Mouse (Mus musculus): ENCODE results near the gene Aqp6. TPM values are rescaled to one million over a fixed set of nuclear protein-coding genes. Genes with fewer than 3 reads are reported as not detected.

Gene Aqp6
- not detected in 2 replicates for polyA plus RNA-seq (2014; fragmentation: Nextera tagmentation; extraction: Ambion mirVana)

DNA sequence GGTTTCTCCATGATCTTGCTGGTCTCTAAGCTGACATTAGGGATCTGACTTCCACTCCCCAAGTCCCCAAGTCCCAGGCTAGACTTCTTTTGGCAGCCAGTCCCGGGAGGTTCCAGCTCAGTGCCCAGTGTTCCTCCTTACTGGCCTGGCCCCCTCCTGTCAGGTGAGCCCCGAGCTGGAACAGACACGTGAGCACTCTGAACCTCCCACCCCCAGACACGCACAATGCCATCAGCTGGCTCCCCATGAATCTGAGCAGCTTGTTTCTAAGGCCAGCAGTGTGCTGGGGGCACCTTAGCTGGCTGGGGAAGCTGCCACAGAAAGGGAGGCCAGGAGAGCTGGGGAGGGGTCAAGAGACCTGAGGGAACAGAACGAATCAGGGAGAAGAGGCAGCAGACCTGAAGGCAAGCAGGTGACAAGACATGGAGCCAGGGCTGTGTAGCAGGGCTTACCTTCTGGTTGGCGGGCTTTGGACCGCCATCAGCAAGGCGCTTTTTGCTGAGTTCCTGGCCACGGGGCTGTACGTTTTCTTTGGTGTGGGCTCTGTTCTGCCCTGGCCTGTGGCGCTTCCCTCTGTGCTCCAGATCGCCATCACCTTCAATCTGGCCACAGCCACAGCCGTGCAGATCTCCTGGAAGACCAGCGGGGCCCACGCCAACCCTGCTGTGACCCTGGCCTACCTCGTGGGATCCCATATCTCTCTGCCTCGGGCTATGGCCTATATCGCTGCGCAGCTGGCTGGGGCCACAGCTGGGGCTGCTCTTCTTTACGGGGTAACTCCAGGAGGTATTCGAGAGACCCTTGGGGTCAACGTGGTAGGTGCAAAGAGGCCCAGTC lies at the start of gene Aqp6:
Gene Aqp6 (plus strand): TSS at position 415 of the 837 bp plus-strand sequence.
- no peak within 1 kb of the TSS for H3K4me2 ChIP-seq
- H3K4me1 ChIP-seq (ENCODE audit: insufficient read depth), result no peaks in the 10 kb centered on the region
- TF ChIP-seq CTCF (IDR thresholded peaks at IDR 0.05; ENCODE audit: low read depth), result no peak
- H3K27ac ChIP-seq (ENCODE audit: low read depth), result no peak within 1 kb of the TSS
- H3K36me3 ChIP-seq (ENCODE audit: insufficient read depth), result no peaks in the 10 kb centered on the region
- no peak within 1 kb of the TSS; the same call in 1 of the 2 replicates for H3K9ac ChIP-seq
- no peak for ATAC-seq (ENCODE audit: insufficient read depth)
- DNase-seq, result no peak
- H3K9me3 ChIP-seq (ENCODE audit: low read depth, low read length), result no peaks in the 10 kb centered on the region
- WGBS, result 55% methylated on average over 22 of the region's 22 CpGs
- no peak within 1 kb of the TSS for H3K4me3 ChIP-seq (ENCODE audit: low read depth, low read length)
- H3K27me3 ChIP-seq (ENCODE audit: insufficient read depth, low read length), result peaks cover 11% of the 10 kb centered on the region

GRCm38 (mm10) chr15:99553767-99554166 lies 47.4 kb upstream of the Aqp6 start:
- ATAC-seq (ENCODE audit: insufficient read depth), result no peak
- Histone ChIP-seq H3K9me3 (ENCODE audit: low read depth, low read length) (no peaks in the 10 kb centered on the region), H3K4me2 (no peak overlapping the region), H3K4me3 (ENCODE audit: low read depth, low read length) (no peak overlapping the region), H3K4me1 (ENCODE audit: insufficient read depth) (no peaks in the 10 kb centered on the region), H3K36me3 (ENCODE audit: insufficient read depth) (no peaks in the 10 kb centered on the region), H3K27me3 (ENCODE audit: insufficient read depth, low read length) (no peaks in the 10 kb centered on the region), H3K9ac (no peak overlapping the region), H3K27ac (ENCODE audit: low read depth) (no peak overlapping the region)
- WGBS, result 35% methylated on average over 6 of the region's 6 CpGs
- no peak for TF ChIP-seq CTCF (IDR thresholded peaks at IDR 0.05; ENCODE audit: low read depth)
- peak; percentile 27 for DNase-seq

DNA sequence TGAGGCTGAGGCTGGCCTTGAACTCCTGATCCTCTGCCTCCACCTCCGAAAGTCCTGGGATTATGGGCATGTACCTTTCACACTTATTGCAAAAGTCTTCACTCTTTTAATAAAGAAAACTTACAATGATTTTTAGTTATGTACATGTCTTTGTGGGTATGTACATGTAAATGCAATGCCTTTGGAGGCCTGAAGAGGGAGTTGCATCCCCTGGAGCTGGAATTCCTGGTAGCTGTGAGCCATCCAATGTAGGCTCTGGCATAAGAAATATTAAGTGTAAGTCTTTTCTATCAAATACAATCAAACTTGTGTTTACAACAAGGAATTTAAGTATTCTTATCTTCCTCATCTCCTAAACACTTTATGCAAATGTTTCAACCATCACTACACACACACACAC lies 42.3 kb upstream of the Aqp6 start:
- ATAC-seq (ENCODE audit: insufficient read depth) (no peak), DNase-seq (no peak)
- Histone ChIP-seq H3K36me3 (ENCODE audit: insufficient read depth) (no peaks in the 10 kb centered on the region), H3K4me3 (ENCODE audit: low read depth, low read length) (no peak overlapping the region), H3K9ac (no peak overlapping the region), H3K27ac (ENCODE audit: low read depth) (no peak overlapping the region), H3K4me1 (ENCODE audit: insufficient read depth) (no peaks in the 10 kb centered on the region), H3K4me2 (no peak overlapping the region), H3K9me3 (ENCODE audit: low read depth, low read length) (no peaks in the 10 kb centered on the region), H3K27me3 (ENCODE audit: insufficient read depth, low read length) (no peaks in the 10 kb centered on the region)
- peak; percentile 17; the same call in 1 of the 2 replicates for TF ChIP-seq CTCF (IDR thresholded peaks at IDR 0.05; ENCODE audit: low read depth)
- WGBS, result 84% methylated on average over 1 of the region's 1 CpGs

GRCm38 (mm10) chr15:99560246-99560645 lies 41.0 kb upstream of the Aqp6 start:
- no peak for TF ChIP-seq CTCF (IDR thresholded peaks at IDR 0.05; ENCODE audit: low read depth)

DNA sequence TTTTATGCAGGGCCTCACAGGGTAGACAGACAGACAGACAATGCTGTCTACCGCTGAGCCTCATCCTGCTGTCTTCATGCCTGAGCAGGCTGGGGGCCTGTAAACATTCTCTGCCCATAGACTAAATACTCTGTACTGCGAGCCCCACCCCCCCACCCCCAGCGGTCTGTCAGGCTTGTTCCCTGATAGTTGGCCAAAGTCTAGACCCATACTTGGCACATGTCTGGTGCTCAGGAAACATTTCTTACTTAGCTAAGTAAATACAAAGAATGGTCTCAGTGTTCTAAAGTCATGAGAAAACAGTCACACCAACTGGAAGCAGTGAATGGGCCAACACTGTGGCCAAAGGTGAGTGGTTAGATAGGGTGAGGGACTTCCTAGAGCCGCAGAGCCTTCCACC lies 33.8 kb upstream of the Aqp6 start:
- Histone ChIP-seq H3K4me1 (ENCODE audit: insufficient read depth) (no peaks in the 10 kb centered on the region), H3K4me3 (ENCODE audit: low read depth, low read length) (no peak overlapping the region), H3K27me3 (ENCODE audit: insufficient read depth, low read length) (no peaks in the 10 kb centered on the region), H3K9ac (no peak overlapping the region), H3K9me3 (ENCODE audit: low read depth, low read length) (no peaks in the 10 kb centered on the region), H3K36me3 (ENCODE audit: insufficient read depth) (no peaks in the 10 kb centered on the region), H3K27ac (ENCODE audit: low read depth) (no peak overlapping the region), H3K4me2 (no peak overlapping the region)
- no peak for TF ChIP-seq CTCF (IDR thresholded peaks at IDR 0.05; ENCODE audit: low read depth)
- WGBS, result 52% methylated on average over 4 of the region's 4 CpGs
- DNase-seq, result peak; percentile 35
- ATAC-seq (ENCODE audit: insufficient read depth), result no peak; the same call in 1 of the 2 replicates

More at GRCm38 (mm10) chr15:99560246-99560645, 41.0 kb upstream of the Aqp6 start:
- DNase-seq (no peak), ATAC-seq (ENCODE audit: insufficient read depth) (no peak)
- Histone ChIP-seq H3K27me3 (ENCODE audit: insufficient read depth, low read length) (no peaks in the 10 kb centered on the region), H3K4me2 (no peak overlapping the region), H3K9me3 (ENCODE audit: low read depth, low read length) (no peaks in the 10 kb centered on the region), H3K27ac (ENCODE audit: low read depth) (no peak overlapping the region), H3K36me3 (ENCODE audit: insufficient read depth) (no peaks in the 10 kb centered on the region), H3K4me1 (ENCODE audit: insufficient read depth) (no peaks in the 10 kb centered on the region), H3K4me3 (ENCODE audit: low read depth, low read length) (no peak overlapping the region), H3K9ac (no peak overlapping the region)
- 63% methylated on average over 10 of the region's 10 CpGs for WGBS

- Histone ChIP-seq H3K4me2 (no peak overlapping the region), H3K9ac (no peak overlapping the region), H3K4me3 (ENCODE audit: low read depth, low read length) (no peak overlapping the region), H3K27ac (ENCODE audit: low read depth) (no peak overlapping the region), H3K27me3 (ENCODE audit: insufficient read depth, low read length) (no peaks in the 10 kb centered on the region), H3K36me3 (ENCODE audit: insufficient read depth) (no peaks in the 10 kb centered on the region), H3K4me1 (ENCODE audit: insufficient read depth) (no peaks in the 10 kb centered on the region), H3K9me3 (ENCODE audit: low read depth, low read length) (no peaks in the 10 kb centered on the region)
- ATAC-seq (ENCODE audit: insufficient read depth), result no peak
- 65% methylated on average over 6 of the region's 6 CpGs for WGBS
- no peak for DNase-seq
- no peak for TF ChIP-seq CTCF (IDR thresholded peaks at IDR 0.05; ENCODE audit: low read depth)
These were observed 32.5 kb upstream of the Aqp6 start for GRCm38 (mm10) chr15:99568682-99569081.

- H3K36me3 ChIP-seq (ENCODE audit: insufficient read depth), result no peaks in the 10 kb centered on the region
- no peak overlapping the region for H3K9ac ChIP-seq
- H3K4me2 ChIP-seq, result no peak overlapping the region
- TF ChIP-seq CTCF (IDR thresholded peaks at IDR 0.05; ENCODE audit: low read depth), result no peak
- 61% methylated on average over 10 of the region's 10 CpGs for WGBS
- DNase-seq (no peak), ATAC-seq (ENCODE audit: insufficient read depth) (no peak)
- H3K4me3 ChIP-seq (ENCODE audit: low read depth, low read length), result no peak overlapping the region
- no peaks in the 10 kb centered on the region for H3K9me3 ChIP-seq (ENCODE audit: low read depth, low read length)
- no peak overlapping the region for H3K27ac ChIP-seq (ENCODE audit: low read depth)
- H3K4me1 ChIP-seq (ENCODE audit: insufficient read depth), result no peaks in the 10 kb centered on the region
- no peaks in the 10 kb centered on the region for H3K27me3 ChIP-seq (ENCODE audit: insufficient read depth, low read length)
These were observed 32.1 kb upstream of the Aqp6 start for GRCm38 (mm10) chr15:99569123-99569522.
